7 mouse cellular contexts compared by ENCODE assay signal in the genomic region with DNA sequence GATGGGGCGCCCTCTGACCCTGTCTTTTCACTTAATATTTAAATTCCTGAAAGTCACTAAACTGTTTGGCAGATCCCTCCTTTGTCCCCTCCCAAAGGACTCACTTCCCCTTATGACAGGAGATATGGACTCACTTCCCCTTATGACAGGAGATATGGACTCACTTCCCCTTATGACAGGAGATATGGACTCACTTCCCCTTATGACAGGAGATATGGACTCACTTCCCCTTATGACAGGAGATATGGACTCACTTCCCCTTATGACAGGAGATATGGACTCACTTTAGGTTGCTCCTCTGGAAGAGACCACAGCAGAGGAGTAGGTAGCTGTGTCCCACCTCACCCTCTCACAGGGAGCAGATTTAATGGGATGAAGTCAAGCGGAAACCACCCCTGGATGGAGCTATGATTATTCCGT.
DNase-seq lines count a peak whose midpoint lies in the region; ATAC-seq and TF ChIP-seq lines count a peak whose summit lies in the region.
"Not testable (repeated sequence)": the region's sequence is repeated elsewhere in the genome, so short reads cannot be mapped to it uniquely, and the experiment has no call there.

No protein-coding gene starts in this region.

- not testable (repeated sequence) for H3K36me3 ChIP-seq in kidney, postnatal 0 days (ENCODE audit: insufficient read depth, low read length); liver, embryonic 11.5 days (ENCODE audit: control insufficient read depth, insufficient read depth, low read length); splenic B cell, adult 2 months (ENCODE audit: control insufficient read depth, insufficient read depth, low read length, poor library complexity, severe bottlenecking)

- not testable (repeated sequence) for DNase-seq in kidney, postnatal 0 days (ENCODE audit: low spot score); liver, embryonic 11.5 days (ENCODE audit: low spot score)
- DNase-seq in splenic B cell, adult 2 months (ENCODE audit: low read depth, low spot score) = peak; percentile 3

- peak overlapping the region; percentile 43 for H3K4me2 ChIP-seq in kidney, postnatal 0 days (ENCODE audit: low read length)
- not testable (repeated sequence) for H3K4me2 ChIP-seq in liver, embryonic 11.5 days

- 51% methylated on average over 3 of the region's 3 CpGs for WGBS in kidney, postnatal 0 days
- WGBS in liver, embryonic 11.5 days = 84% methylated on average over 3 of the region's 3 CpGs

- not testable (repeated sequence) for H3K27me3 ChIP-seq in kidney, postnatal 0 days (ENCODE audit: insufficient read depth, low read length); liver, embryonic 11.5 days (replicated peaks; ENCODE audit: control insufficient read depth, insufficient read depth, low read length); splenic B cell, adult 2 months (ENCODE audit: control insufficient read depth, insufficient read depth, low read length, poor library complexity, severe bottlenecking)

- not testable (repeated sequence) for H3K9ac ChIP-seq in kidney, postnatal 0 days (ENCODE audit: low read depth, low read length); liver, embryonic 11.5 days (ENCODE audit: low read depth, low read length)

- peak; percentile 66 for ATAC-seq in common myeloid progenitor, adult 5-6 weeks (replicated peaks; ENCODE audit: low read depth, poor library complexity, severe bottlenecking)
- ATAC-seq in hematopoietic stem cell, adult 5-6 weeks (replicated peaks in 1 of 2; ENCODE audit: insufficient read depth in 1 of 2, low FRiP score in 2 of 2, low TSS enrichment in 1 of 2, low read depth in 1 of 2, poor library complexity in 2 of 2, severe bottlenecking in 2 of 2) = peak; percentile 18 to 36; a peak in 1 of 4 replicates
- ATAC-seq in kidney, postnatal 0 days (replicated peaks; ENCODE audit: low FRiP score, low read depth); liver, embryonic 11.5 days (replicated peaks; ENCODE audit: low FRiP score): not testable (repeated sequence)
- ATAC-seq in megakaryocyte progenitor cell, adult 5-6 weeks (replicated peaks; ENCODE audit: poor library complexity) = peak; percentile 63

- peaks cover 26% of the 10 kb centered on the region for H3K4me1 ChIP-seq in embryonic fibroblast, embryonic 13.5 days (ENCODE audit: control insufficient read depth, insufficient read depth, low read length)
- H3K4me1 ChIP-seq in kidney, postnatal 0 days (replicated peaks; ENCODE audit: insufficient read depth, low read length) = peaks cover 26% of the 10 kb centered on the region
- H3K4me1 ChIP-seq in liver, embryonic 11.5 days (replicated peaks; ENCODE audit: control insufficient read depth, insufficient read depth, low read length) = peaks cover 19% of the 10 kb centered on the region

- not testable (repeated sequence) for H3K4me3 ChIP-seq in embryonic fibroblast, embryonic 13.5 days (ENCODE audit: insufficient read depth, low read length); kidney, postnatal 0 days (replicated peaks; ENCODE audit: low read depth, low read length); liver, embryonic 11.5 days (ENCODE audit: low read depth, low read length)

- not testable (repeated sequence) for TF ChIP-seq POLR2A in embryonic fibroblast, embryonic 13.5 days (IDR thresholded peaks at IDR 0.05; ENCODE audit: low read depth, low read length)

- not testable (repeated sequence) for H3K9me3 ChIP-seq in kidney, postnatal 0 days (replicated peaks; ENCODE audit: low read length); liver, embryonic 11.5 days (ENCODE audit: control insufficient read depth, low read length)

- TF ChIP-seq CTCF in embryonic fibroblast, embryonic 13.5 days (IDR thresholded peaks at IDR 0.05; ENCODE audit: borderline replicate concordance, insufficient read depth, low read length); kidney, postnatal 0 days (IDR thresholded peaks at IDR 0.05; ENCODE audit: low read depth): not testable (repeated sequence)

- H3K27ac ChIP-seq in embryonic fibroblast, embryonic 13.5 days (ENCODE audit: insufficient read depth, low read length) = 0 out of 2 replicates have a peak overlapping the region, but pooled peaks have one; percentile 1
- peak overlapping the region; percentile 55 for H3K27ac ChIP-seq in kidney, postnatal 0 days
- H3K27ac ChIP-seq in liver, embryonic 11.5 days (ENCODE audit: low read depth, low read length) = peak overlapping the region; percentile 4; the same call in 1 of the 2 replicates

Comparison
In these comparisons a context has a peak if more than half of its experiments do, and no peak if none do; other contexts are left out.
1. H3K27ac ChIP-seq: peak in every context shown above with its lines; median percentile 55 in kidney, postnatal 0 days; 4 in liver, embryonic 11.5 days; 1 in embryonic fibroblast, embryonic 13.5 days.